Mouse (Mus musculus) G1E (cell line): ENCODE results near the gene Ttyh1.

ENCODE experiments used
- CTCF ChIP-seq: IDR thresholded peaks from 2 replicates; pipeline ENCODE4 v1.5.1; 2012; ENCODE audit warnings: low read depth, low read length, inconsistent platforms, mixed read lengths
- GATA1 ChIP-seq: IDR thresholded peaks from 2 replicates; pipeline ENCODE4 v1.6.1; 2012; ENCODE audit warnings: borderline replicate concordance, low read length, inconsistent platforms, mixed read lengths

- TF ChIP-seq CTCF (no peak), GATA1 (no peak)
Measured at GRCm38 (mm10) chr7:4087896-4088480, 31.2 kb upstream of the Ttyh1 start.
